Mouse (Mus musculus): ENCODE results near the gene Kansl2.
"Not testable (repeated sequence)": the region's sequence is repeated elsewhere in the genome, so short reads cannot be mapped to it uniquely, and the experiment has no call there.

Kansl2 gene

DNA sequence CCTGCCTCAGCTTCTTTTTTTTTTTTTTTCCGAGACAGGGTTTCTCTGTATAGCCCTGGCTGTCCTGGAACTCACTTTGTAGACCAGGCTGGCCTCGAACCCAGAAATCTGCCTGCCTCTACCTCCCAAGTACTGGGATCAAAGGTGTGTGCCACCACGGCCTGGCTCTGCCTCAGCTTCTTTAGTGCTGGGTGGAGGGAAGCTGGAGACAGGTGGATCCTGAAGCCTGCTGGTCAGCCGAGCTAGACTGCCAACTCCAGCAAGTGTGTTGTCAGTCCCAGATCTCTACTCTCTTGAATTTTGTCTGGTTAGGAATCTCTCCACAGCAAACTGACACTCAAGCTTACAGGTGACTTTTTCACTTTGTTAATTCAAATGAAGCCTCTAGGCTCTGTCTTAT is 1.9 kb upstream of the Kansl2 start:
- no peak for DNase-seq

DNA sequence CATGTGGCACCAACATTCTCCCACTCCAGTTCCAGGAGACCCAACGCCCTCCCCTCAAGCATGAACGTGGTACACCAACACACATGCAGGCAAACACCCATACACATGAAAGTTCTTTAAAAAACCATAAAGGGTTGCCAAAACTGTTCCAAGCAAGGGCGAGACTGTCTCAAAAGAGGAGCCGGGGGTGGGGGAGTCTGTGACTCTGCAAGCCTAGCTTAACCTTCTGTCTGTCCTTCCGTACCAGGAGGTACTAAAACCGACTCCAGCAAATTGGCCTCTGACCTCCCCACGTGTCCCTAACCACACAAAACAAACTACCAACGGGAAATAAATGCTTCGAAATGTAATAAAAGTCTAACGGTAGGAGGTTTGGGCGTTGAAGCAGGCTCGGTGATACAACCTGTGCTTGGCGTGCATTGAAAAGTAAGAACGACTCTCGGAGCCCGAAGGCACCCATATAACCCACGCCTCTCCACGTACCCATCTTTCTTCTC is 981 bp downstream of the Kansl2 start:
- no peak for DNase-seq

GRCm38 (mm10) chr15:98532281-98532680 is 1.8 kb downstream of the Kansl2 start:
- no peak for DNase-seq

GRCm38 (mm10) chr15:98528066-98528563 is 5.9 kb downstream of the Kansl2 start:
- no peak for DNase-seq

GRCm38 (mm10) chr15:98527056-98527771 is 6.8 kb downstream of the Kansl2 start:
- no peak for DNase-seq

DNA sequence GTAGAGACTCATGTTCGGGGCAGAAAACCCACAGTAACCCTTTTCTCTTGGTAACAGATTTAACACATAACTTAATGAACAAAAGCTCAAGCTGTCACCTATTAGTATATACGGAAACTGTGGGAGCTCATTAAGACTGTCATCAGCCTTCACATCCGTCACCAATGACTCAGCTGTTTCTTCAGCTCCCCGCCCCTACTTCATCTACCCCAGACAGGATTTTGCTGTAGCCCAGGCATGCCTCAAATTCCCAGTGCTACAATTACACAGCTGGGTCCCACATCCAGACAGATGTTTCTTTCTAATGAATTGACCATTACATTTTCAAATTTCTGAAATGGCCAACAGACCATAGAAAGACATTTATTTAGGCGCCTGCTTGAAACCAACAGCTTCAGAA is 8.0 kb downstream of the Kansl2 start:
- DNase-seq: no peak

DNA sequence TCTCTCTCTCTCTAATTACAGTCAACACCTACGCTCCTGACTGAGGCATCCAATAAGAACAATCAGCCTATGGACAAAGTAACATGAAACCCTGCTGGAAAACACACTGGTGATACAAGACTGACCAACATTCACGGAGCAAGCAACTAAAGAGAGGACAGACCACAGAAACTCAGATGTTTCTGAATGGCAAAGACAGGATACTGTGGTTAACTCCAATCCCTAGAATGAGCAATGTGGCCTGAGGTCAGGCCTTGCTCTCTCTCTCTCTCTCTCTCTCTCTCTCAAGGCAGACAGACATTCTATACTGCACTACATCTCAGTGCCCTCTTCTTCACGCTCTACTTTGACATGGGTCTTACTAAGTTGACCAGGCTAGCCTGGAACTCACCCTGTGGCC is 12.8 kb downstream of the Kansl2 start:
- no peak for DNase-seq

- peak; percentile 31 to 65 for DNase-seq
Measured at GRCm38 (mm10) chr15:98517380-98518355, 16.4 kb downstream of the Kansl2 start.

DNA sequence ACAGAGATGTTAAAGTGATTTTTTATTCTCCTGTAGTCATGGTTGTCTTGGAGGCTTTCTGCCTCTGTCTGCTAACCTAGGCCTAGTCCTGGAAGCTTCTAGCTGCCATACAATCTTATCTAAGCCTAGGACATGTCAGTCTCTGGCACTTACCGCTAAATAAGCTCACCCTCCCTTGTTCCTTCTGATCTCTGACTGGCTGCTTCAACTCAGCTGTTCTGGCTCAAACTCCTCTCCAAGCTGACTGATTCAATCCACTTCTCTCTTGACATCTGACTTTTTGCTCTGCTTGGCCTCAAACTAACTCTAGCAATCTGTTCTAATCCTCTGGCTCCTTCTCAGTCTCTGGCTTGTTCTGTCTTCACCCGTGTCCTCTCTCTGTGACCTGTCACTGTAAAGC is 19.2 kb downstream of the Kansl2 start:
- not testable (repeated sequence) for DNase-seq

GRCm38 (mm10) chr15:98514146-98514545 is 19.9 kb downstream of the Kansl2 start:
- no peak for DNase-seq

GRCm38 (mm10) chr15:98513676-98514075 is 20.4 kb downstream of the Kansl2 start:
- DNase-seq: not testable (repeated sequence)

GRCm38 (mm10) chr15:98512799-98513321 is 21.2 kb downstream of the Kansl2 start:
- peak; percentile 46 to 50 for DNase-seq

DNA sequence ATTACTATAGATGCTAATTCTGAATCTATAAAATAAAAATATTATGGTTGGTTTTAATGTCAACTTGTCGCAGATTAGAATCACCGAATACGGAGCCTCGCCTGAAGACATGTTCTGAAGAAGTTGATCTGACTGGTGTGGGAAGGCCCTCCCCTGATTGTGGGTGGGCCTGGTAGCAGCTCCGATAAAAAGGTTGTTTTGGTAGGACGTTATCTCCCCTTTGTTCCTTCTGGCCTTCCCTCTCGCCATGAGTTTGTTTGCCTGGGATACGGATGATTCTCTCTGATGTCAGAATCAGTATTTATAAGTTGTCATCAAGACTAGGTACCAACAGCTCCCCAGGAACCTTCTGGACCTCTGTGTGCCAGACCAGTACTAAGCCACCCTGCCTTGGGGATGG is 21.8 kb downstream of the Kansl2 start:
- DNase-seq: no peak

DNA sequence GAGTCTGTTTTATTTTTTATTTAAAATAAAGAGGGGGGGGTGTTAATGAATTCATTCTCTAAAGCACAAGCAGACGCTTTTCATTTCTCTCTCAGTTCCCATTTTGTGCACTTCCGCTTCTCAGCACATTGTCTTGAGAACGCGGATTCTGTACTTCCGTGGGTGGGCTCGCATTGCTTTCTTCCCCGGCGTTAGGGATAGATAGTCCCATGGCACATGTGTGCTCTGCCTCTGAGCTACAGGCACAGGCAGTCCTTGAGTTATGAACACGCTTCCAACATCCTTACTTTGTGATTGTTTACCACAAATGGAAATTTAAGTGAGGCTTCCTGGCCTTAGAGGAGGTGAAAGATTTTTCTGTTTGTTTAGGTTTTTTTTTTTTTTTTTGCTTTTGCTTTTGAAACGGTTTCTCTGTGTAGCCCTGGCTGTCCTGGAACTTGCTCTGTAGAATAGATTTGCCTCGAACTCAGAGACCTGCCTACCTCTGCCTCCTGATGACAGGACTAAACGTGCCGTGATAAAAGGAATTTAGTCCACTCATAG is 22.6 kb downstream of the Kansl2 start:
- no peak for DNase-seq

- peak in 1 of 2 experiments; percentile 66 for DNase-seq
Measured at GRCm38 (mm10) chr15:98510438-98511385, 23.4 kb downstream of the Kansl2 start.

DNA sequence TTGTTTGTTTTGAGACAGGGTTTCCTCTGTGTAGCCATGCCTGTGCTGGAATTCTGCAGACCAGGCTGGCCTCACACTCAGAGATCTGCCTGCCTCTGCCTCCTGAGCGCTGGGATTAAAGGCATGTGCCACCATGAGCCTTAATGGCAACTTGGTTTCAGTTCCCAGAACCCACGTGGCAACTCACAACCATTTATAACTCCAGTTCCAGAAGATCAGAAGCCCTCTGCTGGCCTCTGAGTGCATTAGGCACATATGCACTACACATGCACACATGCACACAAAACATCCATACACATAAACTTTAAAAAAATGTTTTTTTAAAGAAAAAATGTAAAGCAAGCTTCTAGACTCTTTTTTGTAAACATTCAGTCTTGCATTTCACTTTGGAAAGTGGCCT is 24.7 kb downstream of the Kansl2 start:
- DNase-seq: no peak

DNA sequence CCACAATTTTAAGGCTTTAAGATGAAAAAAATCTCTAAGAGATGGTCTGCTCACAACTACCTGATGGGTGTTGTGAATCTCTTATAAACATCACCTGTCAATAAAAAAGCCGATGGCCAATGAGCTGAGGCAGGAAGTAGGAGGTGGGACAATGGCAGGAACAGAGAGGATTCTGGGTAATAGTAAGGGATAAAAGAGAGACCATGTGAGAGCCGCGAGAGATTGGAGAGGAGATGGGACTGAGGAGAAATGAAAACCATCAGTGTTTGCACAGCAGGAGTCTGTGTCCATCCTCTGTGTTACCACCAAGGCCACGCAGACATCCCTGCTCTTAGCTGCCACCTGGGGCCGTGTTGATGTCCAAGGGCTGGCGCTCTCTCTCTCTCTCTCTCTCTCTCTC is 26.7 kb downstream of the Kansl2 start:
- DNase-seq: no peak

- no peak for DNase-seq
Measured at GRCm38 (mm10) chr15:98506253-98506957, 27.7 kb downstream of the Kansl2 start.

DNA sequence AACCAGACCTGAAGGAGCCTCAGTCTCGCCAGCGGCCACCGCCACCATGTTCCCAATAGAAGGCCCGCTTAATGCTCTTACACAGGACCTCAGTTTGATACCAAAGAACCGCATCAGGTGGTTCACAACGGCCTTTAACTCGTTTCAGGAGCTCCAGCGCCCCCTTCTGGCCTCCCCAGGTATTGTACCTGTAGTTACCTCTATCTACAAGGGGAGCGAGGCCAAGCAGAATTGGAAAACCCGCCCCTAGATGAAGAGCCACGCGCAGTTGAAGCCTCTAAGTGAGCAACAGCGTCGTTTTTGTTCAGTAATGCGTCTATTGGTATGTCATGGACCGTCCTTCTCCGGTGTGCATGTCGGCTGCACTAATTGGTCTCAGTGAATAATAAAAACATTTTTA is 29.6 kb downstream of the Kansl2 start:
- peak in 1 of 2 experiments; percentile 68 for DNase-seq

DNA sequence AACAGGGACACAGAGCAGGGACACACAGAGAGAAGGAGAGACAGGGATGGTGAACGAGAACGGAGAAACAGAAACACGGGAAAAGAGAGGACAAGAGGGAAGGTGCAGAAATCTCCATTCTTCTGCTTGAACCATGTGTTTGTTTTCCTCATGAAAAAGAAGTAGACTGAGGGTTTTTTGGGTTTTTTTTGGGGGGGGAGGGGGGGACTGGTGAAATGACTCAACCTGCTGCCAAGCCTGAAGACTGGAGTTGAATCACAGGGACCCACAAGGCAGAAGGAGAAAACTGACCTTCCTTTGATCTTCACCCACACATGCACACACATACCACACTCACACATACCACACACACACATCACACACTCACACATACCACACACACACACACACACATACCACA is 30.7 kb downstream of the Kansl2 start:
- DNase-seq: no peak

- DNase-seq: no peak
Measured at GRCm38 (mm10) chr15:98497631-98498030, 36.4 kb downstream of the Kansl2 start.

Measured in kidney, adult 8-10 months (tissue).